In the genomic region with DNA sequence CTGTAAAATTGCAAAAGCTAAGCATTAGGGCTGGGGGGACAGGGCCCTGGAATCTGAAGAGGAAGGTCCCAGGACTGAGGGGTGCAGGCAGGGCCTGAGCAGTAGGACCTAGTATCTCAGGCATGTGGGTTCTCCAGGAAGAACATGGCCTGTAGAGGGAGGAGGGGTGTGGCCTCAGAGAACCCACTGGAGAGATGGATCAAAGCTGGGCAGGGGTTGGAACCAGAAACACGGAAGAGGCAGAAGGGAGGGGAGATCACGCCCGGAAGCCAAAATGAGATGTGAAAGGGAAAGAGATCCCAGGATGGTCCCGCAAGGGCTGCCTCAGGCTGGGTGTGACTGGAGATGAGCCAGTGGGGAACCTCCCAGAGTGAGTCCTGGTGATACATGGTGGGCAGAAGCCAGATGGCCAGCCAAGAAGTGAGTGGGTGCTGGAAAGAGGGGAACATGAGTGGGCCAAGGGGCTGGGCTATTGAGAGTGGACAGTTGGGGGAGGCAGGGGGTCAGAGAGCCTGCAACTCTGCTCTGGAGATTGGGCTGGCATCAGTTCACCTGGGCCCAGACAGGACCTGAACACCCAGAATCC, we compare ENCODE assay signal across 8 mouse cellular contexts.
A peak's percentile ranks its signal among the peaks of the same experiment; 100 is the strongest.
DNase-seq lines count a peak whose midpoint lies in the region; ATAC-seq and TF ChIP-seq lines count a peak whose summit lies in the region.

No protein-coding gene starts in this region.

- peak; percentile 20 for TF ChIP-seq CTCF in E14TG2a.4 (conservative IDR thresholded peaks at IDR 0.05; ENCODE audit: low read length)

- no peak for ATAC-seq in heart, embryonic 11.5 days (replicated peaks; ENCODE audit: insufficient number of reproducible peaks, low FRiP score, low TSS enrichment)
- no peak for ATAC-seq in embryonic facial prominence, embryonic 12.5 days (ENCODE audit: insufficient number of reproducible peaks, insufficient read depth, low FRiP score, low TSS enrichment)
- no peak for ATAC-seq in liver, embryonic 15.5 days (ENCODE audit: insufficient read depth)
- no peak for ATAC-seq in erythroblast, adult 5-6 weeks (replicated peaks; ENCODE audit: low FRiP score, poor library complexity, severe bottlenecking)
- ATAC-seq in midbrain, embryonic 13.5 days: no peak

- no peaks in the 10 kb centered on the region for H3K27me3 ChIP-seq in heart, embryonic 11.5 days (ENCODE audit: control insufficient read depth, insufficient read depth, low read length)
- H3K27me3 ChIP-seq in E14TG2a.4 (ENCODE audit: insufficient read depth, low read length): no peaks in the 10 kb centered on the region
- H3K27me3 ChIP-seq in embryonic facial prominence, embryonic 12.5 days: no peaks in the 10 kb centered on the region
- H3K27me3 ChIP-seq in liver, embryonic 15.5 days: no peaks in the 10 kb centered on the region
- H3K27me3 ChIP-seq in midbrain, embryonic 13.5 days: no peaks in the 10 kb centered on the region

- WGBS in heart, embryonic 11.5 days (ENCODE audit: insufficient replicate concordance): 53% methylated on average over 4 of the region's 4 CpGs
- 44% methylated on average over 4 of the region's 4 CpGs for WGBS in embryonic facial prominence, embryonic 12.5 days
- WGBS in liver, embryonic 15.5 days (ENCODE audit: insufficient replicate concordance): 39% methylated on average over 4 of the region's 4 CpGs
- 65% methylated on average over 4 of the region's 4 CpGs for WGBS in midbrain, embryonic 13.5 days

- H3K4me3 ChIP-seq in heart, embryonic 11.5 days (ENCODE audit: low read depth, low read length): no peak overlapping the region
- peak overlapping the region; percentile 65 for H3K4me3 ChIP-seq in E14TG2a.4 (replicated peaks; ENCODE audit: low read length)
- H3K4me3 ChIP-seq in embryonic facial prominence, embryonic 12.5 days: no peak overlapping the region
- H3K4me3 ChIP-seq in liver, embryonic 15.5 days (replicated peaks): no peak overlapping the region
- H3K4me3 ChIP-seq in midbrain, embryonic 13.5 days (replicated peaks): no peak overlapping the region

- H3K9ac ChIP-seq in heart, embryonic 11.5 days (ENCODE audit: low read depth, low read length): no peak overlapping the region
- H3K9ac ChIP-seq in embryonic facial prominence, embryonic 12.5 days: no peak overlapping the region
- H3K9ac ChIP-seq in liver, embryonic 15.5 days: no peak overlapping the region
- no peak overlapping the region for H3K9ac ChIP-seq in midbrain, embryonic 13.5 days (replicated peaks)

- no peaks in the 10 kb centered on the region for H3K36me3 ChIP-seq in heart, embryonic 11.5 days (ENCODE audit: control insufficient read depth, insufficient read depth, low read length)
- peaks cover 5% of the 10 kb centered on the region; the same call in 1 of the 2 replicates for H3K36me3 ChIP-seq in E14TG2a.4 (ENCODE audit: insufficient read depth, low read length)
- no peaks in the 10 kb centered on the region for H3K36me3 ChIP-seq in embryonic facial prominence, embryonic 12.5 days
- no peaks in the 10 kb centered on the region for H3K36me3 ChIP-seq in liver, embryonic 15.5 days (replicated peaks)
- H3K36me3 ChIP-seq in midbrain, embryonic 13.5 days: no peaks in the 10 kb centered on the region

- no peak overlapping the region for H3K4me2 ChIP-seq in heart, embryonic 11.5 days
- no peak overlapping the region for H3K4me2 ChIP-seq in embryonic facial prominence, embryonic 12.5 days (replicated peaks)
- peak overlapping the region; percentile 32 for H3K4me2 ChIP-seq in liver, embryonic 15.5 days
- H3K4me2 ChIP-seq in midbrain, embryonic 13.5 days (replicated peaks): no peak overlapping the region

- H3K27ac ChIP-seq in heart, embryonic 11.5 days (ENCODE audit: low read depth, low read length): 0 out of 2 replicates have a peak overlapping the region, but pooled peaks have one; percentile 10
- peak overlapping the region; percentile 47; the same call in 1 of the 2 replicates for H3K27ac ChIP-seq in embryonic facial prominence, embryonic 12.5 days
- H3K27ac ChIP-seq in liver, embryonic 15.5 days (replicated peaks): peak overlapping the region; percentile 71; the same call in 1 of the 2 replicates
- no peak overlapping the region for H3K27ac ChIP-seq in midbrain, embryonic 13.5 days

- no peak for DNase-seq in heart, postnatal 25 days (ENCODE audit: low spot score)
- no peak for DNase-seq in adrenal gland, postnatal 25 days

- H3K9me3 ChIP-seq in heart, embryonic 11.5 days (replicated peaks; ENCODE audit: control insufficient read depth, low read length): no peaks in the 10 kb centered on the region
- no peaks in the 10 kb centered on the region for H3K9me3 ChIP-seq in E14TG2a.4 (ENCODE audit: low read length)
- no peaks in the 10 kb centered on the region for H3K9me3 ChIP-seq in embryonic facial prominence, embryonic 12.5 days
- no peaks in the 10 kb centered on the region for H3K9me3 ChIP-seq in liver, embryonic 15.5 days (replicated peaks)
- no peaks in the 10 kb centered on the region for H3K9me3 ChIP-seq in midbrain, embryonic 13.5 days

- intact Hi-C loops in heart, postnatal 25 days (cut with DNase I): no loop called here

- H3K4me1 ChIP-seq in heart, embryonic 11.5 days (ENCODE audit: control insufficient read depth, insufficient read depth, low read length): peaks cover 64% of the 10 kb centered on the region
- peaks cover 100% of the 10 kb centered on the region for H3K4me1 ChIP-seq in E14TG2a.4 (replicated peaks; ENCODE audit: low read depth, low read length)
- H3K4me1 ChIP-seq in embryonic facial prominence, embryonic 12.5 days: peaks cover 83% of the 10 kb centered on the region
- H3K4me1 ChIP-seq in liver, embryonic 15.5 days (replicated peaks): peaks cover 82% of the 10 kb centered on the region
- peaks cover 42% of the 10 kb centered on the region for H3K4me1 ChIP-seq in midbrain, embryonic 13.5 days (replicated peaks)
